Mouse (Mus musculus) natural killer cell, adult 2 months (primary cell): ENCODE measurements around the gene Atad2b.
"Not testable (repeated sequence)": the region's sequence is repeated elsewhere in the genome, so short reads cannot be mapped to it uniquely, and the experiment has no call there.

Experiments
- DNase-seq, 2 experiments: peaks; one replicate each; pipeline ENCODE4 v3.0.0; 2022; ENCODE audit warnings: low spot score in 2 of 2

The Atad2b gene

DNA sequence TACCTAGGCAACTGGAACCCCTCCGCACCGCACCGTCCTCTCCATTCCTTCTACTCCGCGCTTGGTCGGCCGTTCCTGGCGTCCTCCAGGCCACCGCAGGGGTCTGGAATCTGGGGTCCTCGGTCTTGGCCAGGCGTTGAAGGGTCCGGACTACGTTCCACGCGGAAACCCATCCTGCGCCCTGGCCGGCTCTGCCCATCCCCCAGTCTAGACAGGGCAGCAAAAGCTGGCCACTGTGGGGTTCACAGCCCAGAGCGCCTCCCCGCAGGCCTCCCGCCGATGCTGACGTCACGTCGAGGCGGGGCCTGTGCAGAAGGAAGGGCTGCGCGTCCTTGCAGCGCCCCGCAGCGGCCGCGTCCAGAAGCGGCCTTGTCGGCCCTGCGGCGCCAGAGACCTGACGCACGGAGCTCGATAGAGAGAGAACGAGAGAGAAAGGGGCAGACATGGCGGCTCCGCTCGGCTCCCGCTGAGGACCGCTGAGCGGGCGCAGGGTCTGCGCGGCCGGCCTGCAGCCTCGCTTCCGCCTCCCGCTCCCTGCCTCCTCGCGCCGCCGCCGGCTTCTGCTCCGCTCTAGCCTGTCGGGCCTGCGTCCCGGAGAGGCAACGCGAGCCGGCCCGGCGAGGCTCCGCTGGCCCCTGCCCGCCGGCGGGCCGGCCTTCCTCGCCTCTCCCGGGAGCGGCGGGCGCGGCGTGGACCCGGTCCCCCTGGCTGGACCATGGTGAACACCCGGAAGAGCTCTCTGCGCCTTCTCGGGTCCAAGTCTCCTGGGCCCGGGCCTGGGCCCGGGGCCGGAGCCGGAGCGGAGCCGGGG lies at the start of gene Atad2b:
TSS of gene Atad2b (plus strand) at position 360 of the 811 bp plus-strand sequence.
- peak; percentile 95 to 97 for DNase-seq

DNA sequence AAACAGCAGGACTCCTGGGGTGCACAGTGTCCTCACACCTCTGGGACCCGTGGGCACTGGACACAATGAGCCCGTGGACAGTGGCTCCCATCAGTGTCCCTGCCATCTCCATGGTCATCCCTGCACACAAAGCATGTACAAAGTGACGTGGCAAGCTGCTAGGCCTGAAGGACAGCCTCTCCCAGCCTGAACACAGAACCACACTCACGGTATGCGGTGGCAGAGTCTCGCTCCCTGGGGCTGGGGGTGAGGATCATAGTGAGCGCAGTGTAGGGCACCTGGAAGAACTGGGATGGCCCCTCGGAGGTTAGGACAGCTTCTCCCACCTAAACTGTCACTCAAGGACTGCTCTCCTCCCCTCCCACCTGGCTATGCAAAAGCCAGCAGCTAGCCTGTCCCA lies 48.2 kb upstream of the Atad2b start:
- no peak for DNase-seq

DNA sequence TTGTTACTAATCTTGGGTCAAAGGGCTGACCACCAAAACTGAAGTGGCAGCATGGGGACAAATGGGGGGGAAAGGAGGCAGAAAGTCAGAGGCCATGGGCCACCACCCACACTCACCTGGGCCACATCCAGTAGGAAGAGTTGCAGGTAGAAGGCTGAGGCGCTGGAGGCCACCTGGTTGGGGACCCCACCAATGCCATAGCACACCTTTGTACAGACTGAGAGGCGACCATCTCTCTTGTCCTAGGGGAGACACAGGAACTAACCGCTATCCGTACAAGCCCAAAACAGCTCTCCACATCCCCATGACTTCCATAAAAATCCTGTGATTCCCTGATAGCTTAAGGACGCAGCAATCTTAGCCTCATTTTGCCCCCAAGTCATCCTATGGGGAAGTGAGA lies 45.9 kb upstream of the Atad2b start:
- no peak for DNase-seq

DNA sequence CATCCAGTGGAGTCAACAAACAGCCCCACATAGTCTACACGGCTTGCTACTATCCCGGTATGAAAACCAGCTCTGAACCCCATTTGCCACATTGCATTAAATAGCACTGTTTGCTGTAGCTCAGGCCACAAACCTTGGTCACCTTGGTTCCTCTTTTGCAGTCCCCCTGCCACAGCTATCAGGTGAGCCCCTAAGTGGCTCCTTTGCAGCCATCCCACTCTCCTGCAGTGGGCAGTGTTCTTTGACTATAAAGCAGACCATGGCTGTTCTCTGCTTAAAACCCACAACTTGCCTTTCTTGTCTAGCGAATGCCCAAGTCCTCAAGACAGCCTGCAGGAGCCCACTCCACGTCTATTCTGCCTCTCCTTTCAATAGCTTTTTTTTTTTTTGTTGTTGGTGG lies 44.9 kb upstream of the Atad2b start:
- no peak for DNase-seq

GRCm38 (mm10) chr12:4872983-4873477 lies 44.1 kb upstream of the Atad2b start:
- no peak for DNase-seq

GRCm38 (mm10) chr12:4873531-4873930 lies 43.6 kb upstream of the Atad2b start:
- no peak for DNase-seq

DNA sequence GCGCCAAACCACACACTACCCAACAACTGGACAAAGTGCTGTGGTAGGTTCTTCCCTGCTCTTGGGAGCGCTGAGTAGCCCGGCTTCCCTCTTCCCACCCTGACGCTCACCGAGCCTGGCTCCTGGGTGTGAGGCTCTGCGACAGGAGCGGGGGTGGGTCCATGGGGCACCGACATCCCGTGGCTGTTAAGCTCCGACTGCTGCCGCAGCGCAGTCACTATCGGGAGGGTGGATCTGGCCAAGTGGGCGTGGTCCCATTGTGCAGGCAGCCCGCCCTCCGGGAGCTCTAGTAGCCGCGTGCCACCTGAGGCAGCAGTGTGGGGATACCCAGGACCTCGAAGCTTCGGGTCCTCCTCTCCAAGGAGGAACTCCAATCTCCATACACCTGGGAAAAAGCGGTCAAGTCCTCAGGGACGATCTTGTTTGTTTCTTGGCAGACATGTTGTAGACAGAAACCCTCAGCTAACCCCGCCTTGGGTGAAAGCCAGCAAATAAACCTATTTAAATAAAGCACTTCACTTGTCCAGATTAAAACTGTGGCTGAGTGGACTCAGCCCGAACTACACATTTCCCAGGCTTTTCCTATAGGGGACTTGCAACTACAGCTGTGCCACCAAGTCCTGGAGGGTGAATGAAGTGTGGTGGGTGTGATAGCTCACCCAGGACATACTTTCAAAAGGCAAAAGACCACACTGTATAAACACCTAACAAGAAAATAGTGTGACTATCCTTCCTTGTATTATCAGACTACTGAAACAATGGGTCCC lies 42.8 kb upstream of the Atad2b start, which contains the start of gene Mfsd2b:
TSS of gene Mfsd2b (minus strand) at position 199 of the 767 bp plus-strand sequence.
- peak; percentile 33 to 44 for DNase-seq

GRCm38 (mm10) chr12:4875623-4876022 lies 41.5 kb upstream of the Atad2b start:
- no peak for DNase-seq

GRCm38 (mm10) chr12:4878296-4878783 lies 38.8 kb upstream of the Atad2b start:
- DNase-seq = no peak

GRCm38 (mm10) chr12:4879048-4879447 lies 38.1 kb upstream of the Atad2b start:
- no peak for DNase-seq

- no peak for DNase-seq
Measured at GRCm38 (mm10) chr12:4882086-4882485, 35.1 kb upstream of the Atad2b start.

- DNase-seq = no peak
Measured at GRCm38 (mm10) chr12:4885062-4885461, 32.1 kb upstream of the Atad2b start.

DNA sequence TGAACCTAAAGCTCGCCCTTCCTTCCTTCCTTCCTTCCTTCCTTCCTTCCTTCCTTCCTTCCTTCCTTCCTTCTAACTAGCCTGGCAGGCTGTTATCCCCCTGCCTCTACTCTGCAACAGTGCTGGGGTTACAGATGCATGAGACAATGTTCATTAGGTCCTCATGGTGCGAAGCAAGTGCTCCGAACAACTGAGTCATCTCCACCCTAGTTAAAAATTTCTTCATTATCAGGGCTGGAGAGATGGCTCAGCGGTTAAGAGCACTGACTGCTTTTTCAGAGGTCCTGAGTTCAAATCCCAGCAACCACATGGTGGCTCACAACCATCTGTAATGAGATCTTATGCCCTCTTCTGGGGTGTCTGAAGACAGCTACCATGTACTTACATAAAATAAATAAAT lies 30.6 kb upstream of the Atad2b start:
- not testable (repeated sequence) for DNase-seq

DNA sequence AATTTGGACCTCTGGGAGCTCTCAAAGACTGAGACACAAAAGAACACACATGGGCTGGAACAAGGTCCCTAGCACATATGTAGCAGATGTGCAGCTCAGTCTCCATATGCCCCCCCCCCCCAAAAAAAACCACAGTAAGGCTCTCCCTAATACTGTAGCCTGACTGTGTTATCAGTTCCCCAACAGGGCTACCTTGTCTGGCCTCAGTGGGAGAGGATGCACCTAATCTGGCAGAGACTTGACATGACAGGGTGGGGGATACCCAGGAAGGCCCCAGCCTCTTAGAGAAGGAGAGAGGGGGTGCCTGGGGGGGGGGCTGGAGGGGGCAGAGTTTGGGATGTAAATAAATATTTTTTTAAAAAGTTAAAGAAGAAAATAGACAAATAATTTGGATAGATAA lies 28.4 kb upstream of the Atad2b start:
- no peak for DNase-seq

GRCm38 (mm10) chr12:4889251-4889650 lies 27.9 kb upstream of the Atad2b start:
- DNase-seq = no peak

- no peak for DNase-seq
Measured at GRCm38 (mm10) chr12:4889891-4890290, 27.3 kb upstream of the Atad2b start.

DNA sequence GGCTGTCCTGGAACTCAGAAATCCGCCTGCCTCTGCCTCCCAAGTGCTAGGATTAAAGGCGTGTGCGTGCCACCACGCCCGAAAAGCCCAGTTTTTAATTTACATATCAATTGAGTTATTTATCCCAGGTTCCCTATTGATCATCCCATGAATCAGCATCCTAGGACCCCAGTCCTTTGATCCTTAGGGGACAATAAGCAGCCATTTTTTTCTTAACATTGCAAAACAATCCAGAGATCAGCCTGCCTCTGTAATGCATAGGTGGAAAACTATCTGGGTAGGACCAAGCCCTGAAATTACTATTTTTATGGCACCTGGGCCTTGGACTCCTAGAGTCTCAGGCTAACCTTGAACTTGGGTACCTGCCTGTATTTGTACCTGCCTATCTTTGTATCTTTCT lies 19.1 kb upstream of the Atad2b start:
- no peak for DNase-seq

- no peak for DNase-seq
Measured at GRCm38 (mm10) chr12:4905946-4906345, 11.2 kb upstream of the Atad2b start.

DNA sequence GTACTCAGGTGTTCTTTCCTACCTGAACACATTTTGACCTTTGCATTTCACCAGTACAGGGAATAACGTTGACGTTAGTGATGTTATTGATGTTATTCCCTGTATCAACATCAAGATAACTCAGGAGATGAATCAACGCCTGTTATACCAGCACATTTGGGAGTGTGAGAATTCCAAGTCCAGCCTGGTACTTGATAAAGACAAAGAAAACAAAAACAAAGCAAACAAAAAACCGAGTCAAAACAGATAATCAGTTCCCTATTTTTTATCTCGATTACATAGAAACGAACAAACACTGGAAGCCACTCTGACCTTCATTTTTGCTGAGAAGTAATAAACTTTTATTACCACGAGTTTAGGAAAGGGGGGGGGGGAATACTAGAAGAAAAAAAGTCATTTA lies 10.7 kb upstream of the Atad2b start:
- DNase-seq = no peak

DNA sequence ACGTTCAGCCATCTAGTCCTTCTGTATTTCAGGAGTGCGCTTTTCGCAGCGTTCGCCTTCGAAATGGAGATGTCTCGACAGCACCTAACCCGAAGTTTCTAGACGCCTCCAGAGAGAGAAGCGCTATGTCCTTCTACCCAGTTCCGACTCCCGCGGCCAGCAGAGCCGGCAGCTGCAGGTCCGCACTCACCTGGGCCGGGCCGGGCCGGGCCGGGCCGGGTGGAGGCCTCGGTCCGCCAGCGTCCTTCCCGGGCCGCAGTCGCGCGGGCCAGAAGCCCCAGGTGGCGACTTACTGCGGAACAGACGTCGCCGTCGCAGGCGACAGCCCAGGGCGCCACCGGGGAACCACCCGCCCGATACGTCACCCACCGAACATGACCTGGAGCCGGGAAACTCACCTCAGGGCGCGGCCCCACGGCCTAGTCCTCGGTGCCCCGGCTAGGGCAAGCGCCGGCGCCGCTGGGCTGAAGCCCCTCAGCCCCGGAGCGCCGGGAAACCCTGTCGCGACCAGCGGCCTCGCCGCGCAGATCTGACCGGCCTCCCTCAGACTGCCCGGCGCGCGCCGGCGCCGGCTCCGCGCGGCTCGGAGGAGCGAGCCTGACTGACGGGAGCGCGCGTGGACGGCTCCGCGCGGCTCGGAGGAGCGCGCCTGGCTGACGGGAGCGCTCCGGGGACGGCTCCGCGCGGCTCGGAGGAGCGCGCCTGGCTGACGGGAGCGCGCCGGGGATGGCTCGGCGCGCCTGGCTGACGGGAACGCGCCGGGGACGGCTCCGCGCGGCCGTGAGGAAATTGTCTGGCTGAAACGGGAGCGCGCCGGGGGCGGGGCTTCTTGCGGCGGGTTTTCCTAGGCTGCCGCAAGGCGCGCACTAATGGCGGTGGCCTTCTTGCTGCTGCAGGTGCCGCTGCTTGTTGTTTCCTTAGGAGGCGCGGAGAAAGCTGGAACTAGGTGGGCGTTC lies 9.9 kb upstream of the Atad2b start, which contains the start of gene Ubxn2a:
TSS of gene Ubxn2a (minus strand) at position 755 of the 956 bp plus-strand sequence.
- DNase-seq = peak; percentile 88 to 92

- DNase-seq = no peak
Measured at GRCm38 (mm10) chr12:4908391-4908790, 8.8 kb upstream of the Atad2b start.
